Mouse (Mus musculus): ENCODE data around the gene Kars. TPM values are rescaled to one million over a fixed set of nuclear protein-coding genes. Genes with fewer than 3 reads are reported as not detected.

Gene Kars
- polyA plus RNA-seq (2015; fragmentation: Illumina TruSeq; extraction: RNeasy Lipid Tissue Mini Kit (QIAGEN cat#74804); ENCODE audit: insufficient read depth, low read depth, low replicate concordance): 21.5 TPM

GRCm38 (mm10) chr8:112010997-112011815 is at the start of gene Kars, which contains the start of gene Terf2ip:
Gene Kars (minus strand): TSS chr8:112011323.
Gene Terf2ip (plus strand): TSS chr8:112011398.

DNA sequence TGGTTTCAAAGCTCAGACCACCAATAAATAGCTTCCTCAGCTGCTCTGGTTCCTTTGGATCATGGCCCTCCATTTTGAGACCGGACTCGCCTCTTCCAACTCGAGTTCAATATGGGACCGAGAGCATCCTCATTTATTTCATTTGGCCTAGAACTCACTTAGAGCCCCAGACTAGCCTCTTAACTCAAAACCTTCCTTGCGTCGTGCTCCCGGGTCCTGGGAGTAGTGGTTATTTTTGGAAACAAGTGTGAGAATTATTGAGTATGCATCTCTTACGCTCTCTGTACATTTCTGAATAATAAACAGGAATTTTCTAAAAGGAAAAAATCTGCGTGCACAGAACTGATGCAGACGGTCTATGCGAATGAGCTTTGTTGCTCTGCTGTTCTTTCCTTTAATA is 3.8 kb upstream of the Kars start, which contains the start of gene Gm6793:
TSS of gene Gm6793 (minus strand) at position 101 of the 400 bp plus-strand sequence.

DNA sequence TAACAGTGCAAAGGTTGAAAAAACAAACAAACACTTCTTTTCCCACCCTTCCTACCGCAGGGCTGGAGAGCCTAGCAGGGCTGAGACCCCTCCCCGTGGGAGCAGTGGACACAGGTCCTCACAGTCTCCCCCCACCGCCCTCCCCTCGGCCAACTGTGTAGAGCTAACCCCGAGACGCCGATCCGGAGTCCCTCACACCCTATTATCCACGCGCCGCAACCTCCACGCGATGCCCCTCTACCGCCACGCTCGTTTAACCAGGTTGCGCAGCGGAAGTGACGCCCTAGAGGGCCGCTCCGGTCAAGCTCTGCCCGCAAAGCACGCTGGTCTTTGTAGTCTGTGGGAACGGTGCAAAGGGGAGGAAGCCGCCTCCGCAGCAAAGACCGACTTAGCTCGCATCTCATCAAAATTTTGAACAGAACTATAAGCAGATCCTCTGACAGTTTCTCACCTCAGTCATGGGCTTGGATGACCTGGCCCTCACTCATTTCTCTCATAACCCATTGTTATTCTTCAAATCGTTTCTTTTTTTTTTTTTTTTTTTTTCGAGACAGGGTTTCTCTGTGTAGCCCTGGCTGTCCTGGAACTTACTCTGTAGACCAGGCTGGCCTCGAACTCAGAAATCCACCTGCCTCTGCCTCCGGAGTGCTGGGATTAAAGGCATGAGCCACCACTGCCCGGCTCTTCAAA is 19.0 kb downstream of the Kars start, which contains the start of gene Adat1:
TSS of gene Adat1 (minus strand) at position 290 of the 690 bp plus-strand sequence.

Other genes with a start within 250 kb of the Kars start
- 28.2 TPM for gene Cfdp1, start 157.0 kb downstream of the Kars start, polyA plus RNA-seq (2015; fragmentation: Illumina TruSeq; extraction: RNeasy Lipid Tissue Mini Kit (QIAGEN cat#74804); ENCODE audit: insufficient read depth, low read depth, low replicate concordance)
- gene Tmem170, start 134.6 kb downstream of the Kars start, polyA plus RNA-seq (2015; fragmentation: Illumina TruSeq; extraction: RNeasy Lipid Tissue Mini Kit (QIAGEN cat#74804); ENCODE audit: insufficient read depth, low read depth, low replicate concordance): 4.8 TPM
- not detected for gene Chst5, start 100.9 kb downstream of the Kars start, polyA plus RNA-seq (2015; fragmentation: Illumina TruSeq; extraction: RNeasy Lipid Tissue Mini Kit (QIAGEN cat#74804); ENCODE audit: insufficient read depth, low read depth, low replicate concordance)
- gene Tmem231, start 77.4 kb downstream of the Kars start, polyA plus RNA-seq (2015; fragmentation: Illumina TruSeq; extraction: RNeasy Lipid Tissue Mini Kit (QIAGEN cat#74804); ENCODE audit: insufficient read depth, low read depth, low replicate concordance): 1.6 TPM
- gene Gabarapl2, start 70.6 kb downstream of the Kars start, polyA plus RNA-seq (2015; fragmentation: Illumina TruSeq; extraction: RNeasy Lipid Tissue Mini Kit (QIAGEN cat#74804); ENCODE audit: insufficient read depth, low read depth, low replicate concordance): 31.6 TPM
- 1.5 TPM for gene Adat1, start 19.0 kb downstream of the Kars start, polyA plus RNA-seq (2015; fragmentation: Illumina TruSeq; extraction: RNeasy Lipid Tissue Mini Kit (QIAGEN cat#74804); ENCODE audit: insufficient read depth, low read depth, low replicate concordance)
- 3.3 TPM for gene Terf2ip, start 75 bp upstream of the Kars start, polyA plus RNA-seq (2015; fragmentation: Illumina TruSeq; extraction: RNeasy Lipid Tissue Mini Kit (QIAGEN cat#74804); ENCODE audit: insufficient read depth, low read depth, low replicate concordance)
- not detected for gene Gm6793, start 3.7 kb upstream of the Kars start, polyA plus RNA-seq (2015; fragmentation: Illumina TruSeq; extraction: RNeasy Lipid Tissue Mini Kit (QIAGEN cat#74804); ENCODE audit: insufficient read depth, low read depth, low replicate concordance)

All from pancreas, adult 10 weeks (tissue).